Mouse (Mus musculus) CH12.LX (cell line): ENCODE measurements around the gene Nek1. TPM values are rescaled to one million over a fixed set of nuclear protein-coding genes. Genes with fewer than 3 reads are reported as not detected.

Experiments
- DNase-seq: peaks from one replicate; pipeline ENCODE4 v3.0.0-alpha.2; 2013; ENCODE audit errors: extremely low read depth
- H3K27ac ChIP-seq: 2 replicates; pipeline ENCODE4 v1.5.1; 2012; ENCODE audit warnings: low read depth, mild to moderate bottlenecking, control low read depth, moderate library complexity; ENCODE audit not compliant: insufficient read depth
- H3K27me3 ChIP-seq: replicated peaks from 2 replicates; pipeline ENCODE3; 2012; ENCODE audit warnings: inconsistent platforms
- H3K36me3 ChIP-seq, 2 experiments: replicated peaks in 1 of 2; 2 replicates each; pipeline versions ENCODE3 to v1.6.1; 2012; ENCODE audit warnings: inconsistent platforms in 1 of 2, low read length in 1 of 2, mild to moderate bottlenecking in 1 of 2, mixed read lengths in 1 of 2, moderate library complexity in 1 of 2; ENCODE audit not compliant: control insufficient read depth in 1 of 2, insufficient read depth in 1 of 2
- H3K4me1 ChIP-seq, 2 experiments: 2 replicates each; pipeline ENCODE4 v1.6.1; 2012; ENCODE audit warnings: inconsistent platforms in 1 of 2, moderate library complexity in 1 of 2; ENCODE audit not compliant: insufficient read depth in 2 of 2, control insufficient read depth in 1 of 2
- H3K4me2 ChIP-seq: 2 replicates; pipeline ENCODE4 v1.6.1; 2012; ENCODE audit warnings: low read depth, mild to moderate bottlenecking, control low read depth; ENCODE audit not compliant: poor library complexity, insufficient read depth, severe bottlenecking
- H3K4me3 ChIP-seq, 3 experiments: fragments of 150-350 bp in 1 of 3; sonication (generic) in 1 of 3; replicated peaks in 1 of 3; 2 replicates each; pipeline versions ENCODE3 to v1.5.1; 2011 to 2012; ENCODE audit warnings: low read depth in 2 of 3, low read length in 2 of 3, mild to moderate bottlenecking in 2 of 3, moderate library complexity in 2 of 3, control low read depth in 1 of 3, improper control_type of control experiment in 1 of 3, inconsistent platforms in 1 of 3, mixed read lengths in 1 of 3; ENCODE audit not compliant: poor library complexity in 1 of 3
- H3K79me2 ChIP-seq: replicated peaks from 2 replicates; pipeline ENCODE4 v1.6.1; 2012; ENCODE audit warnings: mild to moderate bottlenecking, moderate library complexity; ENCODE audit not compliant: control insufficient read depth, poor library complexity, insufficient read depth, severe bottlenecking; ENCODE audit errors: extremely low read depth
- H3K9ac ChIP-seq: 2 replicates; pipeline ENCODE4 v1.6.1; 2012; ENCODE audit warnings: low read depth, mild to moderate bottlenecking, control low read depth, moderate library complexity; ENCODE audit not compliant: insufficient read depth
- H3K9me3 ChIP-seq: replicated peaks from 2 replicates; pipeline ENCODE3; 2012; ENCODE audit warnings: low read length, inconsistent platforms, mixed read lengths
- BHLHE40 ChIP-seq: IDR thresholded peaks from 2 replicates; pipeline ENCODE4 v1.6.1; 2011; ENCODE audit warnings: mild to moderate bottlenecking, low read depth, low read length, improper control_type of control experiment
- CHD2 ChIP-seq: IDR thresholded peaks from 2 replicates; pipeline ENCODE4 v1.6.1; 2011; ENCODE audit warnings: low read length, improper control_type of control experiment
- CTCF ChIP-seq, 2 experiments: IDR thresholded peaks in 1 of 2; conservative IDR thresholded peaks in 1 of 2; 2 replicates each; pipeline ENCODE4 v1.5.1; 2011 to 2012; ENCODE audit warnings: low read depth in 2 of 2, low read length in 2 of 2, improper control_type of control experiment in 1 of 2, inconsistent platforms in 1 of 2, mild to moderate bottlenecking in 1 of 2, moderate library complexity in 1 of 2
- E2F4 ChIP-seq: IDR thresholded peaks from 2 replicates; pipeline ENCODE4 v1.6.1; 2011; ENCODE audit warnings: low read depth, low read length, improper control_type of control experiment; ENCODE audit not compliant: insufficient replicate concordance
- ELF1 ChIP-seq: IDR thresholded peaks from 2 replicates; pipeline ENCODE4 v1.6.1; 2014; ENCODE audit warnings: low read depth, mild to moderate bottlenecking, inconsistent platforms, low read length, improper control_type of control experiment
- EP300 ChIP-seq: IDR thresholded peaks from 2 replicates; pipeline ENCODE4 v1.6.1; 2011; ENCODE audit warnings: low read length, improper control_type of control experiment
- ETS1 ChIP-seq: conservative IDR thresholded peaks from 2 replicates; pipeline ENCODE4 v1.6.1; 2012; ENCODE audit warnings: low read depth, mild to moderate bottlenecking, inconsistent platforms, low read length, improper control_type of control experiment, moderate library complexity
- HCFC1 ChIP-seq: IDR thresholded peaks from 2 replicates; pipeline ENCODE4 v1.6.1; 2012; ENCODE audit warnings: low read depth, mild to moderate bottlenecking, inconsistent platforms, low read length, improper control_type of control experiment
- KAT2A ChIP-seq: IDR thresholded peaks from 2 replicates; pipeline ENCODE4 v1.6.1; 2012; ENCODE audit warnings: low read length, improper control_type of control experiment, inconsistent platforms; ENCODE audit not compliant: insufficient replicate concordance
- MAFK ChIP-seq: IDR thresholded peaks from 2 replicates; pipeline ENCODE4 v1.6.1; 2011; ENCODE audit warnings: low read length, improper control_type of control experiment; ENCODE audit not compliant: insufficient replicate concordance
- MAX ChIP-seq: IDR thresholded peaks from 2 replicates; pipeline ENCODE4 v1.6.1; 2011; ENCODE audit warnings: low read length, improper control_type of control experiment
- MAZ ChIP-seq: IDR thresholded peaks from 2 replicates; pipeline ENCODE4 v1.6.1; 2012; ENCODE audit warnings: low read depth, mild to moderate bottlenecking, inconsistent platforms, low read length, improper control_type of control experiment, moderate library complexity
- MEF2A ChIP-seq: IDR thresholded peaks from 2 replicates; pipeline ENCODE4 v1.6.1; 2014; ENCODE audit warnings: low read depth, mild to moderate bottlenecking, inconsistent platforms, low read length, improper control_type of control experiment, borderline replicate concordance
- MYC ChIP-seq: IDR thresholded peaks from 2 replicates; pipeline ENCODE4 v1.6.1; 2011; ENCODE audit warnings: low read depth, mild to moderate bottlenecking, improper control_type of control experiment, low read length
- RAD21 ChIP-seq: IDR thresholded peaks from 2 replicates; pipeline ENCODE4 v1.6.1; 2011; ENCODE audit warnings: low read depth, mild to moderate bottlenecking, low read length, improper control_type of control experiment, moderate library complexity
- RCOR1 ChIP-seq: conservative IDR thresholded peaks from 2 replicates; pipeline ENCODE4 v1.6.1; 2012; ENCODE audit warnings: low read depth, mild to moderate bottlenecking, inconsistent platforms, low read length, improper control_type of control experiment
- SMC3 ChIP-seq: IDR thresholded peaks from 2 replicates; pipeline ENCODE4 v1.6.1; 2011; ENCODE audit warnings: low read depth, low read length, improper control_type of control experiment
- TBP ChIP-seq: conservative IDR thresholded peaks from 2 replicates; pipeline ENCODE4 v1.6.1; 2011; ENCODE audit warnings: low read depth, low read length, improper control_type of control experiment
- TCF12 ChIP-seq: IDR thresholded peaks from 2 replicates; pipeline ENCODE4 v1.6.1; 2014; ENCODE audit warnings: low read depth, mild to moderate bottlenecking, inconsistent platforms, low read length, improper control_type of control experiment
- UBTF ChIP-seq: IDR thresholded peaks from 2 replicates; pipeline ENCODE4 v1.6.1; 2012; ENCODE audit warnings: low read depth, mild to moderate bottlenecking, inconsistent platforms, low read length, improper control_type of control experiment, moderate library complexity
- ZC3H11A ChIP-seq: IDR thresholded peaks from 2 replicates; pipeline ENCODE4 v1.6.1; 2012; ENCODE audit warnings: low read depth, mild to moderate bottlenecking, inconsistent platforms, low read length, improper control_type of control experiment
- ZKSCAN1 ChIP-seq: IDR thresholded peaks from 2 replicates; pipeline ENCODE4 v1.6.1; 2012; ENCODE audit warnings: low read depth, inconsistent platforms, low read length, improper control_type of control experiment, borderline replicate concordance
- dilution Hi-C: fragments of 300-500 bp; cut with MboI; formaldehyde crosslinking; loops from 2 replicates; pipeline ENCODE4 v1.14.3; 2020; ENCODE audit warnings: low sequenced_read_pairs; ENCODE audit not compliant: extremely low pct_unique_long_range_greater_than_20kb, extremely low pct_ligation_motif_present
- in situ Hi-C: fragments of 300-500 bp; cut with MboI; formaldehyde crosslinking; loops from 3 replicates; pipeline ENCODE4 v1.14.3; 2019; ENCODE audit warnings: low sequenced_read_pairs, low pct_ligation_motif_present, low pct_unique_long_range_greater_than_20kb, mixed read lengths
- polyA plus RNA-seq: library from polyadenylated mRNA; unstranded; fragments of >175 nt; gene quantifications from 2 replicates; pipeline ENCODE4 v1.2.1, GENCODE M21; 2012; ENCODE audit warnings: low read depth; ENCODE audit not compliant: insufficient read length
- total RNA-seq, 2 experiments: library from RNA; depleted of rRNA; stranded (reverse); fragments of 300-350 nt in 1 of 2; fragments of >200 nt in 1 of 2; gene quantifications; 2 replicates each; pipeline ENCODE4 v1.2.3; 2012 to 2014

The Nek1 gene
- total and polyA plus RNA-seq, 3 experiments = 7.7 to 9.2 (median 9.1) TPM

- no peaks in the 10 kb centered on the region for H3K27me3 ChIP-seq
- dilution Hi-C loops (no loop called here), in situ Hi-C loops (no loop called here)
- DNase-seq = peak; percentile 53
- H3K9ac ChIP-seq = no peak overlapping the region
- no peak for TF ChIP-seq E2F4
- TF ChIP-seq TCF12 = no peak
- TF ChIP-seq RAD21 = peak; percentile 80
- peak; percentile 49 for TF ChIP-seq ZC3H11A
- TF ChIP-seq KAT2A = no peak
- TF ChIP-seq CTCF (conservative IDR thresholded peaks at IDR 0.05 in 1 of 2, IDR thresholded peaks at IDR 0.05 in 1 of 2; ENCODE audit: low read depth in 2 of 2, low read length in 2 of 2) = peak; percentile 51 to 86; a peak in 3 of 4 replicates
- peak; percentile 55; the same call in 1 of the 2 replicates for TF ChIP-seq MYC
- peak; percentile 85 for TF ChIP-seq SMC3
- no peak for TF ChIP-seq MAFK
- H3K79me2 ChIP-seq = no peaks in the 10 kb centered on the region
- peaks cover 0 to 17% of the 10 kb centered on the region in 2 experiments for H3K36me3 ChIP-seq
- H3K4me1 ChIP-seq = no peaks in the 10 kb centered on the region
- no peak overlapping the region for H3K27ac ChIP-seq
- no peaks in the 10 kb centered on the region for H3K9me3 ChIP-seq
- H3K4me2 ChIP-seq = no peak overlapping the region
- H3K4me3 ChIP-seq = no peak overlapping the region
These were observed 49.0 kb downstream of the Nek1 start for GRCm38 (mm10) chr8:61041951-61042350.

GRCm38 (mm10) chr8:61043874-61044273 lies 50.9 kb downstream of the Nek1 start:
- in situ Hi-C loops (no loop called here), dilution Hi-C loops (no loop called here)
- H3K79me2 ChIP-seq = no peaks in the 10 kb centered on the region
- H3K4me2 ChIP-seq = no peak overlapping the region
- no peaks in the 10 kb centered on the region for H3K4me1 ChIP-seq
- TF ChIP-seq MAX (no peak), SMC3 (no peak), MYC (no peak), TBP (no peak), UBTF (no peak), HCFC1 (no peak), ETS1 (no peak), MEF2A (no peak), ELF1 (no peak), ZKSCAN1 (no peak), RCOR1 (no peak), CHD2 (no peak), MAZ (no peak), EP300 (no peak), CTCF (conservative IDR thresholded peaks at IDR 0.05 in 1 of 2, IDR thresholded peaks at IDR 0.05 in 1 of 2; ENCODE audit: low read depth in 2 of 2, low read length in 2 of 2) (no peak), BHLHE40 (no peak)
- TF ChIP-seq, all 38 proteins: peak for 0
- Histone ChIP-seq H3K9ac (no peak overlapping the region), H3K36me3 (peaks cover 0 to 14% of the 10 kb centered on the region in 2 experiments), H3K27me3 (no peaks in the 10 kb centered on the region), H3K9me3 (no peaks in the 10 kb centered on the region), H3K4me3 (no peak overlapping the region), H3K27ac (no peak overlapping the region)
- no peak for DNase-seq
